Mouse (Mus musculus): Measurements from ENCODE around the gene Mybpc2.

DNA sequence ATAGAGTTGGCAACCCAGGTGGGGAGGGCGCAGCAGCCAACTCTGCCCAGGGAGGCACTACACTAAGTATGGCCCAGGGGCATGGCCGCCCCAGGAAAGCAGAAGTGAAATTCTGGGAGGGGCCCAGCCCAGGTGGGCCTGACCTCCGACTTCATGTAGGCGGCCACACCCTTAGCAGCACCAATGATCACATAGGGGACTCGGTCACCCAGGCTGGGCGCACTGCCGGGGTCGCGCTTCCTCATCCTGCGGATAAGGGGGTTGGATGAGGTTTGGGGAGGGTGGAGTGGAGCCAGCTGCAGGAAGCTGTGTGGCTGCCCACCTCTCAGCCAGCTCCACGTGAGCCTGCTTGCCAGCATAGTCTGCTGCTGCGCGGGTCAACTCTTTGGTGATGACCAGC lies 9.8 kb upstream of the Mybpc2 start:
- TF ChIP-seq FOSL1 (IDR thresholded peaks at IDR 0.05; ENCODE audit: insufficient read depth, low read length, poor library complexity, severe bottlenecking) (no peak), CEBPB (IDR thresholded peaks at IDR 0.05; ENCODE audit: low read depth) (no peak), CTCF (IDR thresholded peaks at IDR 0.05; ENCODE audit: control insufficient read depth, insufficient read depth, insufficient read length) (no peak), MYOG (IDR thresholded peaks at IDR 0.05; ENCODE audit: control insufficient read depth, extremely low read depth, insufficient read length) (no peak), MAX (IDR thresholded peaks at IDR 0.05) (no peak)
